Mouse (Mus musculus) brain, embryonic 14.5 days (tissue): ENCODE measurements around the gene Pnpla5.

Experiments
- CTCF ChIP-seq: fragments of 200-500 bp; IDR thresholded peaks from 2 replicates; pipeline ENCODE4 v1.5.1; 2012; ENCODE audit warnings: inconsistent platforms, mild to moderate bottlenecking, moderate library complexity, borderline replicate concordance; ENCODE audit not compliant: insufficient read depth, insufficient read length; ENCODE audit errors: extremely low read depth
- POLR2A ChIP-seq: fragments of 200-500 bp; IDR thresholded peaks from 2 replicates; pipeline ENCODE4 v1.6.1; 2012; ENCODE audit warnings: mild to moderate bottlenecking, inconsistent platforms, borderline replicate concordance; ENCODE audit not compliant: poor library complexity, insufficient read depth, insufficient read length, severe bottlenecking; ENCODE audit errors: extremely low read depth

DNA sequence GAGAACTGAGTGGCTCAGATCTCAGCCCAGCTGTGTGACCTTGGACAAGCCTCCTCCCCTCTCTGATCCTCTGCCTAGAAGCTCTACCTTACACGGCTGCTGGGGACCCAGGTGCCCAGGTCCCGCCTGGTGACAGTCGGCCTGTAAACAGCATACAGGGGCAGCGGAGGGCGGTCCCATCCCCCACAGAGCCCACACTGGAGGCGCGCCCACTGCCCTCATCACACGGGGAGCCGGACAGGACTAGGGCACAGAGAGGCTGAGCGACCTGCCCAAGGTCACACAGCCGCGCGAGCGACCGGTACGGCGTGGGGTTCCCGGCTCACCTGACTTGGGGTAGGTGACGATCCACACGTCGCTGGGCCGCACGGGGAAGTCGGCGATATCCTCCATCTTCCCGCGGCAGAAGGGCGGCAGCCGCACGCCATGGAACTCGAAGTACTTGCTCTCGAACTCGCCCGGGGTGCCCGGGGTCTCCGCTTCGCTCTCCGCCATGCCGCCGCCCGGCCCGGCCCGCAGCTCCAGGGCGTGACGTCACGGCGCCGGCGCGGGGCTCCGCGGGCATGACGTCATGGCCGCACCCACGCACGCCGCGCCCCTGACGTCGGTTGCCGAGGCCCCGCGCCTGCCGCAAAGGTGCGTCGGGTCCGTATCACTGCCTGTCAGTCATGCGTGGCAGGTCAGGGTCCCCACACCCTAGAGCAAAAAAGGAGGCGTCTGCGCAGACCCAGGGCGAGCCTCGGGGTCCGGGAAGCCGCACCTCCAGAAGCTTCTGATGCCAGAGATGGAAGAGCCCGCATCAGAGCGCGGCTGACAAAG, 17.7 kb downstream of the Pnpla5 start, which contains the start of gene Sult4a1:
- TF ChIP-seq CTCF, result no peak
- 0 out of 2 replicates have a peak, but pooled peaks have one; percentile 18 for TF ChIP-seq POLR2A
